Mouse (Mus musculus) C2C12 (cell line): ENCODE measurements around the gene Adgrb2. TPM values are rescaled to one million over a fixed set of nuclear protein-coding genes. Genes with fewer than 3 reads are reported as not detected.

Source experiments
- H3K27me3 ChIP-seq: one replicate; pipeline ENCODE4 v1.6.1; 2011; ENCODE audit not compliant: control insufficient read depth, insufficient read depth, insufficient read length
- H3K36me3 ChIP-seq: one replicate; pipeline ENCODE4 v1.6.1; 2011; ENCODE audit not compliant: control insufficient read depth, insufficient read depth
- H3K4me3 ChIP-seq: one replicate; pipeline ENCODE4 v1.5.1; 2011; ENCODE audit warnings: mild to moderate bottlenecking, control low read depth; ENCODE audit not compliant: poor library complexity, insufficient read depth, severe bottlenecking
- H3K79me2 ChIP-seq: one replicate; pipeline ENCODE4 v1.6.1; 2011; ENCODE audit not compliant: control insufficient read depth, insufficient read depth
- H3K79me3 ChIP-seq: one replicate; pipeline ENCODE4 v1.6.1; 2011; ENCODE audit warnings: low read depth, control low read depth
- H3ac ChIP-seq: one replicate; pipeline ENCODE3; 2011; ENCODE audit warnings: low read depth; ENCODE audit not compliant: control insufficient read depth, insufficient read length
- CEBPB ChIP-seq: IDR thresholded peaks from one replicate; pipeline ENCODE4 v1.6.1; 2011; ENCODE audit warnings: low read depth, mild to moderate bottlenecking, control low read depth, moderate library complexity
- CTCF ChIP-seq: IDR thresholded peaks from one replicate; pipeline ENCODE4 v1.5.1; 2011; ENCODE audit not compliant: control insufficient read depth, insufficient read depth, insufficient read length
- FOSL1 ChIP-seq: IDR thresholded peaks from one replicate; pipeline ENCODE4 v1.8.0; 2011; ENCODE audit warnings: mild to moderate bottlenecking, low read length; ENCODE audit not compliant: poor library complexity, insufficient read depth, severe bottlenecking
- MAX ChIP-seq: IDR thresholded peaks from one replicate; pipeline ENCODE4 v1.6.1; 2011; ENCODE audit warnings: mild to moderate bottlenecking, control low read depth
- MYOD1 ChIP-seq: IDR thresholded peaks from one replicate; pipeline ENCODE4 v1.6.1; 2011; ENCODE audit warnings: low read depth; ENCODE audit not compliant: control insufficient read depth, insufficient read length
- MYOG ChIP-seq: IDR thresholded peaks from one replicate; pipeline ENCODE4 v1.6.1; 2011; ENCODE audit not compliant: control insufficient read depth, insufficient read length; ENCODE audit errors: extremely low read depth
- USF1 ChIP-seq: IDR thresholded peaks from one replicate; pipeline ENCODE4 v1.6.1; 2011; ENCODE audit warnings: low read depth, mild to moderate bottlenecking, control low read depth, moderate library complexity
- polyA plus RNA-seq: library from polyadenylated mRNA; unstranded; fragments of >200 nt; fragmentation: generic; extraction: Trizol; gene quantifications from one replicate; pipeline ENCODE4 v1.2.1, GENCODE M21; 2012; ENCODE audit warnings: missing spikeins

The Adgrb2 gene
- polyA plus RNA-seq, 1 experiment = 0.06 TPM

DNA sequence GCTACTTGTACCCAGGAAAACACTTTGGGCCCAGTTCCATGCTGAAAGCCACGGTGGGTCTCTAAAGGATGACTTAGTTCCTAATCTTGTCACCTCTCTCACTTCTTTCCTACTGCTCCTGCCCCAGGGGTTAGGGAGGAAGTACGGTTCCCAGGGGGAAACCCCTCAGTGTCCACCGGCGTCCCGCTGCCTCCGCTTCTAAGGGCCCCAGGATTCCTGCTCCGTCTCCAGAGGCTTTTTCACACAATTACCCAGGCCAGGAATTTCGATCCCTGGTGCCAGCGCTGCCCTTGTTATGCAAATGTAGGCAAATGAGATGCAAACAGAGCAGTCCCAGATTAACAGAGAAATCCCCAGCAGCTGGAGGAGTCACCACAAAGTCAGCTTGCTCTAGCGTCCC lies 18.5 kb upstream of the Adgrb2 start:
- Histone ChIP-seq H3K27me3 (peaks cover 32% of the 10 kb centered on the region), H3K36me3 (no peaks in the 10 kb centered on the region), H3K4me3 (no peak overlapping the region), H3K79me3 (no peaks in the 10 kb centered on the region), H3K79me2 (no peaks in the 10 kb centered on the region), H3ac (no peak overlapping the region)
- TF ChIP-seq MYOD1 = no peak
- TF ChIP-seq MYOG = no peak
- TF ChIP-seq CEBPB = no peak
- no peak for TF ChIP-seq FOSL1
- no peak for TF ChIP-seq USF1
- no peak for TF ChIP-seq MAX
- no peak for TF ChIP-seq CTCF

DNA sequence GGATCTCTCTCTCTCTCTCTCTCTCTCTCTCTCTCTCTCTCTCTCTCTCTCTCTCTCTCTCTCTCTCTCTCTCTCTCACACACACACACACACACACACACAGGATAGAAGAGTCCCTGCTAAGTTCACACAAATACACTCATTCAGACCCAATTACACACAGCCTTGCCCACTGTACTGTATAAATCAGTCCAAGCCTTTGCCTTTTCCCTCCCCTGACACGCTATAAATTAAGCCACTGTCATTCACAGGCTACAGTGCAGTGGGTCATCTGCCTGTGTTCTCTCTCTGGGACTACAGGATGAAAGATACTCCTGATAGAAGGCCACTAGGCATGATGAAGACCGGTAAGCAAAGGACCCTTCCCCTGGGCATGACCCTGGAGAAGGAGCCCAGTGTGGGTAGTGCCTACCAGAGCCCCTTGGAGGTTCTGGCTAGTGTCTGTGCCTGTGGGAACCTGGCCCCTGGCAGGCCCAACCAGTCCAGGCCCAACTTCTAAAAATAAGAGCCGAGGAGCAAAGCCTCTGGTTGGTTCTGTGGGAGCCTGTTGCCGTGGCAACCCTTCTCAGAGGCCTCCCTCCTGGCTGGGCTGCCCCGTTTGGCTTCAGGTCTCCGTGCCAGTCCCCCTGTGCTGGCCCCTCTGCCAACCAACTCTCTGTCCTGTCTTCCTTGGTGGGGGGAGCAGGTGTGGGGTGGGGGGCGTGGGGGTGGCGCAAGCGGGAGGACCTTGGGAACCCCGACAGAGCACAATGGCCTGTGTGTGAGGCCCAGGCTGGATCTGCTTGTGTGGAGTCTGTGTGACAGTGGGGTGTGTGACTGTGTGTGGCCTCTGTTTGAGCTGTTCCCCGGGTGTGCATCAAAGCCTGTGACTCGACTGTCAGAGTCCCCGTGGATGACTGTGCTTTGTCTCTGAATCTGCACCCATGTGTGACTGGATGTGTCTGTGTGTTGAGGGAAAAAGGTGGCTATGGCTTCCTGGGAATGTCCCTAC lies 17.4 kb upstream of the Adgrb2 start:
- H3K36me3 ChIP-seq = no peaks in the 10 kb centered on the region
- no peak overlapping the region for H3K4me3 ChIP-seq
- no peaks in the 10 kb centered on the region for H3K79me3 ChIP-seq
- no peak overlapping the region for H3ac ChIP-seq
- H3K79me2 ChIP-seq = no peaks in the 10 kb centered on the region
- H3K27me3 ChIP-seq = peaks cover 37% of the 10 kb centered on the region
- TF ChIP-seq CTCF = no peak

DNA sequence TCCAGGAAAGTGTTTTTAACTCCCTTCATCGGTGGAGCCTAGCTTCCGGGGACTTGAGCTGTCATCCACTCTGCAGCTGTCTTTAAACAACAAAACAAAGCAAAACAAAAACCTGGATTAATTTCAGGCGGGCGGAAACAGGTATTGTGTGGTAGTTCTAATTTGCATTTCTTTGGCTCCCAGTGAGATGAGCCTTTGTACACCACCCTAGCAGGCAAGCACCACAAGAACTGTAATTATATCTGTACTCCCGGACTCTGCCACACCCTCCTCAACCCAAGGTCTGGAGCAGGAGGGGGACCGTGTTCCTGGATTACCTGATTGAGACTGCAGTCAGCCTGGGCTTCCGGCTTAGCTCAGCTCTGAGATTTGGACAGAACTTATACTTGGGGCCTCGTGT lies 14.5 kb upstream of the Adgrb2 start:
- H3ac ChIP-seq = no peak overlapping the region
- H3K27me3 ChIP-seq = peaks cover 57% of the 10 kb centered on the region
- TF ChIP-seq MYOD1 (no peak), MAX (no peak), FOSL1 (no peak), MYOG (no peak), CTCF (no peak), USF1 (no peak), CEBPB (no peak)
- no peaks in the 10 kb centered on the region for H3K36me3 ChIP-seq
- H3K79me3 ChIP-seq = no peaks in the 10 kb centered on the region
- H3K79me2 ChIP-seq = no peaks in the 10 kb centered on the region
- H3K4me3 ChIP-seq = no peak overlapping the region

DNA sequence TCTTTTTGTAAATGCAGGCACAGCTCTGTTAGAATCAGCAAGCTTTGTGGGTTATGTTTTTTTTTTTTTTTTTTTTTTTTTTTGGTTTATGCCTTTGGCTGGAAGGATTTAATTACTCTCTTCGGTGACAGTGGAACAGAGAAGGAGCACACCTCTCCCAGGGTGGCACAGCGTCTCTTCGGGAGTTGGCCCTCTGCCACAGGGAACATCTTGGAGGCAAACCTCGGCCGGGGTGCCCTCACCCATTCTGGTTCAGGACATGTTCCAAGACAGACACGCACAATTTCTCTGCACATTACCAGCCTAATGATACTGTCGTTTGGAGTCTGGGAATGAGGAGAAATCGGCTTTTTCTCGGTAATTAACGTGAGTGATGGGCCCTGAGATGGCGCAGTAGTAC lies 13.8 kb upstream of the Adgrb2 start:
- Histone ChIP-seq H3K36me3 (no peaks in the 10 kb centered on the region), H3K27me3 (peaks cover 63% of the 10 kb centered on the region), H3K79me3 (no peaks in the 10 kb centered on the region), H3ac (no peak overlapping the region), H3K4me3 (no peak overlapping the region), H3K79me2 (no peaks in the 10 kb centered on the region)
- TF ChIP-seq USF1 (no peak), FOSL1 (no peak), MYOD1 (no peak), MAX (no peak), MYOG (no peak), CEBPB (no peak), CTCF (no peak)

DNA sequence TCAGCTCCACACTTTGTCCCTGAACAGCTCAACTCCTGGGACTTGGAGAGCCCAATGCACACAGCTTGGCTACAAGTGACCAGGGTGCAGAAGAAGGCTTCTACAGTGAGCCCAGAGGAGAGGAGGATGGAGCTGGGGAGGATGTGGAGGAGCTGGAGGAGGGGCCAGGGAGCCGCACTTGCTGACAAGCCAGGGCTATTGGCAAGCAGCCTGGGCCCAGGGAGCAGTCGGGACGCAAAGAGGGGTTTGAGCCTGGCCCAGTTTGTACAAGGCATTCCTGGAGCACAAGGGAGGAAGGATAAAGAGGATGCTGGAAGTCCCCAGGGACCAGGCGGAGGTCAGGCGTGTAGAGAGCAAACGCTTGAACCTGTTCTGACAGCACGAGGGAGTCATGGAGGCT lies 12.7 kb upstream of the Adgrb2 start:
- Histone ChIP-seq H3K36me3 (no peaks in the 10 kb centered on the region), H3K79me3 (no peaks in the 10 kb centered on the region), H3ac (no peak overlapping the region), H3K4me3 (no peak overlapping the region), H3K27me3 (peaks cover 73% of the 10 kb centered on the region), H3K79me2 (no peaks in the 10 kb centered on the region)
- TF ChIP-seq MYOD1 (no peak), USF1 (no peak), MYOG (no peak), CTCF (no peak), CEBPB (no peak), MAX (no peak), FOSL1 (no peak)

DNA sequence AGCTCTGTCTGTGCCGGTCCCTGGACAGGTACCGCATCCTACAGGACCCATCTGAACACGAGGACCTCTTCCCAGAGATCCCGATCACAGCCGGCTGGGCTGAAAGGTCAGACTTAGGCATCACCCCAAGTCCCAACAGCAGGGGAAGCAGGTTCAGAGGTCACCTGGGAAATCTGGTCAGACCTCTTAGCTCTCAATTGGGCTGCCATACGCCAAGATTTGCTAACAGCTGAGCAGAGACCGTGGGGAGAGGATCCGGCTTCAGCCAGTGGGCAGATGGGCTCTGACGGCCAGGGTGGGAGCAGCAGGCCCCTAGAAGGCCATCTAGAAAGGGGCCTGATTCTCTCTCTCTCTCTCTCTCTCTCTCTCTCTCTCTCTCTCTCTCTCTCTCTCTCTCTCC lies 10.4 kb upstream of the Adgrb2 start:
- H3K79me2 ChIP-seq = no peaks in the 10 kb centered on the region
- no peak overlapping the region for H3ac ChIP-seq
- no peaks in the 10 kb centered on the region for H3K79me3 ChIP-seq
- TF ChIP-seq CTCF = no peak
- TF ChIP-seq MYOG = no peak
- no peak for TF ChIP-seq MYOD1
- no peak for TF ChIP-seq MAX
- TF ChIP-seq USF1 = no peak
- no peak for TF ChIP-seq CEBPB
- no peaks in the 10 kb centered on the region for H3K36me3 ChIP-seq
- no peak overlapping the region for H3K4me3 ChIP-seq
- peaks cover 76% of the 10 kb centered on the region for H3K27me3 ChIP-seq
